Mouse (Mus musculus) limb, embryonic 12.5 days (tissue): Measurements from ENCODE around the gene Pdhx. TPM values are rescaled to one million over a fixed set of nuclear protein-coding genes. Genes with fewer than 3 reads are reported as not detected.

Experiments used
- polyA plus RNA-seq: library from polyadenylated mRNA; unstranded; fragments of >200 nt; fragmentation: Nextera tagmentation; extraction: Ambion mirVana; gene quantifications from 2 replicates; pipeline ENCODE4 v1.2.1, GENCODE M21; 2016

The Pdhx gene
- polyA plus RNA-seq, 1 experiment from 2014 or later = 40.5 TPM

Other genes starting within 250 kb of the Pdhx start
- gene Cd44, start 171.8 kb downstream of the Pdhx start, polyA plus RNA-seq = 2.9 and 3.3 TPM in 2 replicates
- 76.3 and 77.8 TPM in 2 replicates for gene Apip, start 162 bp upstream of the Pdhx start, polyA plus RNA-seq
- 0.10 and 0.14 TPM in 2 replicates for gene Ehf, start 229.8 kb upstream of the Pdhx start, polyA plus RNA-seq